28 mouse cellular contexts compared by ENCODE assay signal in the genomic region with DNA sequence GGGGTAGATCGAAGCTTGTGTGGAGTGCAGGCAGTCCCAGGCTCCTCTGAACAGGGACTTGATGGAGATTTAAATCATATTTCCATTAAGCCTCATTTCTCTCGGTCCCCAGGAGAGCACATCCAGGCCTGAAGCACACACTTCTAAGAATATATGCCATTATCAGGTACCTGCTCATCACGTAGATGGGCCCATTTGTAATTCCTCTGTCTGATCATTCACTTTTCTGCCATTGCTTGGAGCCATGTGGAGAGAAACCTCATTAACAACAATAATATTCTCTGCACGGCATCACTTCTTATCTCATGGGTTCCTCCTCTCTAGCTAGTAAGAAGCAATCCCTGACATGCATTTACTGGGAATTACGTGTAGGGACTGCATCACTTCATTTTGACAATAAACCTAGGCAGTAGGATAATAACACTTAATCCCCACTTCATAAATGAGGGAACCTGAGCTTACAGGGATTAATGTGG. TPM values are rescaled to one million over a fixed set of nuclear protein-coding genes. Genes with fewer than 3 reads are reported as not detected.
A peak's percentile ranks its signal among the peaks of the same experiment; 100 is the strongest.
DNase-seq lines count a peak whose midpoint lies in the region; ATAC-seq lines count a peak whose summit lies in the region.
"Had no signal": no experiment of that assay in that cellular context is flagged by ENCODE, and none has a peak within 500 bp of the region (broad histone marks: within the 10 kb centered on the region; RNA-seq: fewer than 3 reads in every experiment).

No protein-coding gene starts in this region.

- peaks cover 14% of the 10 kb centered on the region for H3K4me1 ChIP-seq in neural tube, embryonic 13.5 days (replicated peaks)
- 0 out of 2 replicates have a peak, but pooled peaks cover 2% of the 10 kb centered on the region for H3K4me1 ChIP-seq in midbrain, embryonic 16.5 days (ENCODE audit: control insufficient read depth, insufficient read depth, low read length)
- H3K4me1 ChIP-seq: embryonic facial prominence, embryonic 12.5 days; heart, embryonic 15.5 days; liver, embryonic 13.5 days; neural tube, embryonic 12.5 days had no signal

- no peak overlapping the region for H3K4me2 ChIP-seq in neural tube, embryonic 13.5 days
- H3K4me2 ChIP-seq in midbrain, embryonic 16.5 days (ENCODE audit: low read length) = no peak overlapping the region
- H3K4me2 ChIP-seq: embryonic facial prominence, embryonic 12.5 days; forebrain, embryonic 15.5 days; heart, embryonic 15.5 days; liver, embryonic 13.5 days; neural tube, embryonic 12.5 days had no signal

- no peaks in the 10 kb centered on the region for H3K36me3 ChIP-seq in neural tube, embryonic 13.5 days
- H3K36me3 ChIP-seq in midbrain, embryonic 16.5 days (ENCODE audit: control insufficient read depth, insufficient read depth, low read length) = no peaks in the 10 kb centered on the region
- H3K36me3 ChIP-seq: embryonic facial prominence, embryonic 12.5 days; forebrain, embryonic 15.5 days; G1E; heart, embryonic 15.5 days; liver, embryonic 13.5 days; neural tube, embryonic 12.5 days had no signal

- H3K27ac ChIP-seq in neural tube, embryonic 13.5 days (replicated peaks) = peak overlapping the region; percentile 54
- no peak overlapping the region for H3K27ac ChIP-seq in midbrain, embryonic 16.5 days (ENCODE audit: low read length)
- H3K27ac ChIP-seq: embryonic facial prominence, embryonic 12.5 days; forebrain, embryonic 15.5 days; heart, embryonic 15.5 days; kidney, postnatal 0 days; left cerebral cortex, adult 2 months; liver, embryonic 13.5 days; neural tube, embryonic 12.5 days; stomach, postnatal 0 days had no signal

- no peak overlapping the region for H3K4me3 ChIP-seq in neural tube, embryonic 13.5 days
- H3K4me3 ChIP-seq in midbrain, embryonic 16.5 days (ENCODE audit: low read depth, low read length) = no peak overlapping the region
- H3K4me3 ChIP-seq: embryonic facial prominence, embryonic 12.5 days; erythroblast, embryonic 14.5 days; forebrain, embryonic 15.5 days; heart, embryonic 15.5 days; left cerebral cortex, adult 2 months; liver, embryonic 13.5 days; neural tube, embryonic 12.5 days had no signal

- H3K9me3 ChIP-seq in neural tube, embryonic 13.5 days = no peaks in the 10 kb centered on the region
- no peaks in the 10 kb centered on the region for H3K9me3 ChIP-seq in midbrain, embryonic 16.5 days (replicated peaks; ENCODE audit: control insufficient read depth, low read length, poor library complexity, severe bottlenecking)
- H3K9me3 ChIP-seq: embryonic facial prominence, embryonic 12.5 days; forebrain, embryonic 15.5 days; G1E; heart, embryonic 15.5 days; neural tube, embryonic 12.5 days had no signal

- peak; percentile 53; the same call in 1 of the 2 replicates for ATAC-seq in neural tube, embryonic 13.5 days (ENCODE audit: low read depth)
- peak; percentile 56 for ATAC-seq in midbrain, embryonic 16.5 days
- ATAC-seq: CD4-positive, CD25-positive, alpha-beta regulatory T cell, adult 4 months; Patski had no signal

- H3K27me3 ChIP-seq in neural tube, embryonic 13.5 days = no peaks in the 10 kb centered on the region
- H3K27me3 ChIP-seq in midbrain, embryonic 16.5 days (ENCODE audit: control insufficient read depth, insufficient read depth, low read depth, low read length) = no peaks in the 10 kb centered on the region
- H3K27me3 ChIP-seq: embryonic facial prominence, embryonic 12.5 days; forebrain, embryonic 15.5 days; heart, embryonic 15.5 days; neural tube, embryonic 12.5 days; Patski had no signal

- no peak overlapping the region for H3K9ac ChIP-seq in neural tube, embryonic 13.5 days
- H3K9ac ChIP-seq in midbrain, embryonic 16.5 days (ENCODE audit: low read depth, low read length) = no peak overlapping the region
- H3K9ac ChIP-seq: embryonic facial prominence, embryonic 12.5 days; forebrain, embryonic 15.5 days; heart, embryonic 15.5 days; liver, embryonic 13.5 days; neural tube, embryonic 12.5 days had no signal

- DNase-seq in heart, adult 11 months = peak; percentile 34
- no peak for DNase-seq in heart, adult 8-10 months (ENCODE audit: low spot score)
- no peak for DNase-seq in neural tube, embryonic 10.5 days (ENCODE audit: extremely low spot score, low spot score)
- no peak for DNase-seq in cerebellum, adult 8-10 months
- no peak for DNase-seq in kidney, postnatal 25 days
- DNase-seq: adrenal gland, postnatal 36 days; cerebellum, adult 11 months; cerebellum, postnatal 10 days; gastrocnemius, postnatal 25 days; heart, postnatal 36 days; kidney, adult 18-20 months; liver, embryonic 13.5 days; lung, adult 2 months; lung, postnatal 14 days; thymus, adult 2 months had no signal

- 56% methylated on average over 5 of the region's 5 CpGs for WGBS in neural tube, embryonic 13.5 days
- WGBS in midbrain, embryonic 16.5 days = 34% methylated on average over 5 of the region's 5 CpGs

RNA-seq across cellular contexts. Expression of gene Ampd3, which starts 21.9 kb away (rescaled TPM):
- 10 to 100 TPM; 28.4 to 42.8 (median 34.3) TPM for total RNA-seq in heart, adult 8-10 months (2022)
- 5.2 and 5.4 TPM in 2 replicates for polyA plus RNA-seq in neural tube, embryonic 13.5 days (2015; fragmentation: Nextera tagmentation; extraction: Ambion mirVana)
- 10.3 and 13.9 TPM in 2 replicates for polyA plus RNA-seq in midbrain, embryonic 16.5 days (2015; fragmentation: Nextera tagmentation; extraction: Ambion mirVana)
